Mouse (Mus musculus): ENCODE measurements around the gene Chrdl1.

The Chrdl1 gene

DNA sequence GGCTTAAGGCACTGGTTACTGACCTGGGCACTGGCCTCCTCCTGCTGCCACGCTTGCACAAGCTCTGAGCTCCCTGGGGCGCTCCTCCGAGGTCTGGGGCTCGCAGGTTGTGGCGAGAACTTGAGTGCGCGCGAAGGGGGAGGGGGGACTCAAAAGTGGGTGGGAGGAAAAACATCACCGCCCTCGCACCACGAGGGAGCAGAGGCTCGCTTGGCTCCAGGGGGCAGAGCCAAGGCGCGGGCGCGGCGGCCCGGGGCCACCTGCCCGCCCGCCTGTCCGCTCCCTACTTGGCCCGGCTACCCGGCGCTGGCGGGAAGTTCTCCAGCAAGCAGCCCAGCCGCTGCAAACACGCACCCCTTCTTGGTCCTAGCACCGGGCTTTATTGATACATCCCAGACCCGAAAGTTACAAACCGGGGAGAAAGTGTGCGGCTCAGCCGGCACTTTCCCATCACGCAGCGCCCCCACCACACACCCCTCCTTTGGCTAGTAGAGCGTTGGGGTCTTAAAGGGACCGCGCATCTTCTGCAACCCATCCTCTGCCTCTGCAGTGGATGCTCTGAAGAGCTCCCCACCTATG lies at the start of gene Chrdl1:
Gene Chrdl1, minus strand, starts transcription at position 472 of the 579 bp plus-strand sequence.
- peak; percentile 24 for DNase-seq (ENCODE audit: low read depth, low spot score)

DNA sequence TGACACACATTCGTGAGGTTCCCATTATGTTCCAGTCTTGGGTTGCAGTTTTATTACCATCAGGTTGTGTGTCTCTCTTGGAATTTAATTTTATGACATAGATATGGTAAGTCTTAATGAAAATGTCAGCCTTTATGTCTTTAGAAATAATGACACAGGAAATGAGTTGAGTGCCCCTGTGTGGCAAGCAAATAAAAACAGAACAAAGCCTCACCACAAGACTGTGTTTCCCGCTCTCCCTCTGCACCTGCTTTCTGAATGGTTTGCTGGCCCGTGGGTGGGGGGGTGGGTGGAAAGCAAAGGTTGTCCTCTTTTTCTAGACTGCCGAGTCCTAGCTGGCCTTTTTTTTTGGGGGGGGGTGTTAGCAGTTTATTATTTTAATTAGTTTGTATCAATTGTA lies 48.6 kb upstream of the Chrdl1 start:
- no peak for DNase-seq (ENCODE audit: low read depth, low spot score)

DNA sequence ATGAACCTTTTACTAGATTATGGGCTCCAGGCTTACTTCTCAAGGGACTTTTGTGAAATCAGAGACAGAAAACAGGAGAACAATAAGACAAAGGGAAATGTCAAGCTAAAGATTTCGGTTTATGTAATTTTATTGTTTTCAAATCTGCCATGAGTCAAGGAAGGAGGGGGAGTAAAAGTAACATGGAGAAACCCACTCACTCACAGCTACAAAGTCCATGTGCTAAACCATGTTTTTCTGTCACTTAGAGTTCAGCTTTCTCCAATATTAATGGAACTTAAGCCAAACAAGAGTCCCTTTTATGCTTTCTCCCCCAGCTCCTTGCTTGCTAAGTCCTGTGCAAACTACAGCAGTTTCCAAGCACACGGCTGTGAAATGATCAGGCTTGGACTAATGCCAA lies 10.5 kb upstream of the Chrdl1 start:
- no peak for DNase-seq (ENCODE audit: low read depth, low spot score)

DNA sequence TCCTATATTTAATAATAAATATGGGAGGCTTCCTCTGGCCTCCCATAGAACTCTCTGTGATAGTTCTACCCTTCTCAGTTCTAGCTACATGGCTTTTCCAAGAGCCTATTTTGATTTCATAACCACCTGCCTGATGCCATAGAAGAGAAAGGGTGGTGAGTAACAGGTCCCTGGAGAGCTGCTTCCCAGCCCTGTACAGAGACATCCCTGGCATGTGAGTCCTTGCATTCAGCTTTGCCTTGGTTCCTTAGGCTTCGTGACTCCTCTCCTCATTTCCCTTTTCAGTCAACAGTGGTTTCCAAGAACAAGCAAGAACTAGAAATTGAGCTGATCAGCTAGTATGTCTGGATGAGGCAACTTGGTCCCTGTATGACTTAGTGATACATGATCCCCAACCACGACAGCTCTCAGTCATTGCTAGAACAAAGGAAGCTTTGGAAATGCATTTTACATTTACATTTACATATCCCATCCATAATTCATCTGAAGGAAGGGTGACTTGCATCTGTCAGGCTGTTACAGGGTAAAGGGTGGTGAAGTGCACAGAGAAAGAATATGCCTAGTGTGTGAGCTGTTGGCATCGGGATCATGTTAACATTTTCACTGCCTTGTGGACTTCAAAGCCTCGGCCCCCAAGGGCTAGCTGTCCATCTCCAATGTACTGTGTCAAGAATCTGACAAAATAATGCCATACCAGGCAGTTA lies 27.7 kb downstream of the Chrdl1 start:
- no peak for DNase-seq (ENCODE audit: low read depth, low spot score)

DNA sequence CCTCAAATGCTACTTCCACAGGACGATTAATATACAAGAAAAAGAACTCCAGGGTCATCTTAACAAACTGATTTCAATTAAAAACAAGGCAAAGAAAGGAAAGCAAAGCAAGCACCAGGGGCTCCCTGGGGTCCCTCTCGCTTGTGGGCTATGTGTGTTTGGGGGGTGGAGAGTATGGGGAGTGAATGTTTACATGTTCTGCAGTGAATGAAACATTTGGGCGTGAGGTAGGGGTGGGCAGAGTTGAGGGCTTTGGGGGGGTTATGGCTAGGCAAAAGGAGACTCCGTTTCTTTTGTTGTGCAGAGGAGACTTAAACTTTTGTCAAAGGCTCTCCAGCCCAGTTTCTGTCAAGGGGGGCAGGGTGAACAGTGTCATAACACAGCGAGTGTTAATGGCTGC lies 46.8 kb downstream of the Chrdl1 start:
- DNase-seq (ENCODE audit: low read depth, low spot score): no peak

DNA sequence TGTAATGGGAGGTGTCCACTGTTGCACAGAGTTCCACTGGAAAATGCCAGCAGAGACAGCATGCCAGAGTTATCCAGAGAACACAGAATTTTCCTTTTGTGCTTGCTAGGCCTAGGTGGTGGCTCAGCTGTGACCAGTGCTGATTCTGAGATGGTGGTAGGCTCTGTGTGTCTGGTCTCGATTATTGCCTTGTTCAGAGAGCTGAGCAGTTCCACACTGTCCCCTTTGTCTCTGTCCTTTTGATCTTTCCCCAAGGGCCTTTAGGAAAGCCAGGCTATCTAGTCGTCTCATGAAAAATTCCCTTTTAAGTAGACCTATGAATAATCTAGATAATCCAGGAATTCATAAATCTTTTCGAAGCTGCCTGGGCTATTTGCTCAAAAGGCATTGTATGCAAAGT lies 47.3 kb downstream of the Chrdl1 start:
- DNase-seq (ENCODE audit: low read depth, low spot score): no peak

DNA sequence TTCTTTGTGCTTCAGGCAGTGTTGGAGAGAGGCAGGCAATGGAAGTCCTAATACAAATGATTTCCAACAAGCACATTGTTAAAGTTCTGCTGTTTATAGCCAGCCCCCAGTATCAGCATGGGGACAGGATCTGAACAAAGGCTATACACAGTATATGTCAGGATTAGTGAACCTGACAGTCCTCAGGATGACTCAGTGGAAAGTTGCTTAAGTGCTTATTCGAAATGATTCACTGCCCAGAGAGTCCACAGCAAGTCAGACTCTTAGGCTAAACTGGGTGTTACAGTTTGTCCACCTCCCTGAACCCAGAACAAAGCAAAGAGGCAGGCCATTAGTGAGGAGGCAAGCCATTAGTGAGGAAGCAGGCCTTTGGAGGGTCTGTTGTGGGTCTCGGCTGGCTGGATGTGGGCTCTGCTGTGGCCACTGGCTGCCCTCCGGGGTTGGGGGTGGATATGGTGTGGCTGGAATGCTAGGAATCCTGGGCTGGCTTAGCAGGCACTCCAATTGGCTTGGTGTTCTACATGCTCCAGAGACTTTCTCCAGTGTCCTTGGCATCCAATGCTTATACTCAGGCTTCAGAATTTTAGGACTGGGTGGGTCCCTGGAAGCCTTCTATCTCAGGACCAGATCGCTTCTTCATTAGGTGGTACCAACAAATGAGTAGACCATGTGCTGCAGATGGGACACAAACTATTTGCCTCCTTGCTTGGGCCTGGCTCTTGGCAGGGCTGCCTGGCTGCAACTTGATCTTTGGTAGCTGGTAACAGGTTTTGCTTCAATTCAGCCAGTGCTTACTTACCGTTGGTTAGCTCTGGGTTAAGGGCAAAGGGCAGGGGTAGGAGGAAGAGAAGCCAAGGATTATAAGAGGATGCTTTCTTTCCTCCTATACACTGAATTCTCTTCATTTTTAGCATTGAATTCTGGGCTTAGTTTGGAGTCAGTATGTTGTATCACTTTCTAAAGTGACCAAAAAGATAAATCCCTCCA lies 49.3 kb downstream of the Chrdl1 start:
- DNase-seq (ENCODE audit: low read depth, low spot score): peak; percentile 0

DNA sequence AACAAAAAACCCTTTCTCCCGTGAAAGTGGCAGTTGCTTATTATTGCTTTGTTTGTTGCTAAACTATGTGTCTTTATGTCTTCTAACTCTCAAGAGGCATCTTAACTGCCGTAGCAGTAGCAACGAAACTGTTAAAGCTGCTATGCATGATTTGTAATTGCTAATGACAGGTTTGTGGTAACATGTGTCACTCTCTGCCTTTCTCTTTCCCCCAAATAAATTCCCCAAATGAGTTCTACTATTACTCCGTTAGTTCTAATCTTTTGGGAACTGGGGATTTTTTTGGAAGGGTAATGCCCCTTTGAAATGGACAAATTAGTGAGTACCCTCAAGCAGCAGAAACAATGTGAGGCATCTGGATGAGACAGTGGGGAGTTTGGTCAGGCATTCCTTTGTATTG lies 55.9 kb downstream of the Chrdl1 start:
- DNase-seq (ENCODE audit: low read depth, low spot score): no peak

DNA sequence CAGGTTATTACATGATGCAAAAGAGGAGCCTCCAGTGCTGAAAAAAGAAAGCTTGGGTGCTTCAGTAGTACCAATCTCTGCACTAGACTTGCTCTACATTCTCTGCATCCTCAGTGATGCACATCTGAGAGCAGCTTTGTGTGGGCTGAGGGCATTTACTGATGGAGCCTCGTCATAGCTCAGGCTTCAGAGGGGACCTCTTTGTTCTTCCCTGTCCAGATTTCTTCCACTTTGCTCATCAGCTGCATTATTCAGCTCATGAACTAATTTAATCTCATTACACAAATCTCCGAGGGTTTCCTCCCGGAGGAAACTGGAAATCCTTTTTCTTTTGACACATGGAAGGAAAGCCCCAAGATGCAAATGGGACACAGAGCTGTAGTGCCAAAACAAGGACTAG lies 56.5 kb downstream of the Chrdl1 start:
- DNase-seq (ENCODE audit: low read depth, low spot score): no peak

DNA sequence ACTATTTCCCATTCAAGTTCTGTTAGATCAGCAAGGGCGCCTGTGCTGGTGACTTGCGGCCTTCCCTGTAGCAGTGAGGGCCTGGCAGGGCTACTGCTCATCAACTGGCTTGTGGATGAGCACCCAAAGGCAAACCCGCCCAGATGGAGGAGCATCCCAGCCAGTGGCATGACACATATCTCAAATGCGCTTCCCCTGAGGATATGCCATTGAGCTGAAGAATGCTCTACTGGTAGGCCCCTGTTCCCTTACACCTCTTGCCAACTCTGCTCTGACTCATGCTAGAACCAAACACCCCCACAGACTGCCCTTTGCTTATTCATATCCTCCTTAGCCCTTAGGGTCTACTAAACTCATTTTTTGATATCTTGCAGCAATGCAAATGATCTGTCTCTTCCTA lies 57.4 kb downstream of the Chrdl1 start:
- no peak for DNase-seq (ENCODE audit: low read depth, low spot score)

DNA sequence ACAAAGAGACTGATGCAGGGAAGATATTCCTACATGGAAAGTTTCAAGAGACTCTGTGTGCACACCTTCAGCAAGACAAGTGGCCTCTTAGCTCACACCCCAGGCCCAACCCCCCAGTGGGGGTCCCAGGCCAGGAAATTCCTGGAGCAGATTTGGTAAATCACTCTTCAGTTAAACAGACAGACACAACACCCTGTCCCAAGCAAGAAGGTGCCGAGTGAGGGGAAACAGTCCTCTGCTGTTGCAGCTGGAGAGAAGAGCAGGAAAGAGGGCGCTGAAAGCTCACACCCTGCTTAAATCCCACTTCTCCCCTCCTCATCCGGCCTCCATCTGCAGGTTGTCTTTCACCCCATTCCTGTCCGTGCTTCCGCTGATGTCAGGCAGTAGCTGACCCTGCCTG lies 58.2 kb downstream of the Chrdl1 start:
- DNase-seq (ENCODE audit: low read depth, low spot score): no peak

DNA sequence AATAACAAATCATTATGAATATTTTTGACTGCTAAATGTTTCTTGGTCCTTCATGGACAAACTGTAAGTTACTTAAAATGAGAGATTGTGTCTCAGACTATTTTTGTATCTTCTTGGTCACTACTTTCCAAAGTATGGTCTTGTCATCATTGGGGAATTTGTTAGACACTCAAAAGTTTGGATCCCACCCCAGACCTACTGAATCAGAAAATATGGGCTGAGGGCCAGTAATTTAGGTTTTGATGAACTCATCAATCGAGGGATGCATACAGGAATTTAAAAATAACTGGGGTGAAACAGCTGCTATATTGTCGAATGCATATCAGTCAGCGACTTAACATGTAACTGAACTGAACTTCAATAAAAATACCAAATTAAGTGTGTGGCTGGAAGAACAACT lies 80.9 kb downstream of the Chrdl1 start:
- DNase-seq (ENCODE audit: low read depth, low spot score): no peak

DNA sequence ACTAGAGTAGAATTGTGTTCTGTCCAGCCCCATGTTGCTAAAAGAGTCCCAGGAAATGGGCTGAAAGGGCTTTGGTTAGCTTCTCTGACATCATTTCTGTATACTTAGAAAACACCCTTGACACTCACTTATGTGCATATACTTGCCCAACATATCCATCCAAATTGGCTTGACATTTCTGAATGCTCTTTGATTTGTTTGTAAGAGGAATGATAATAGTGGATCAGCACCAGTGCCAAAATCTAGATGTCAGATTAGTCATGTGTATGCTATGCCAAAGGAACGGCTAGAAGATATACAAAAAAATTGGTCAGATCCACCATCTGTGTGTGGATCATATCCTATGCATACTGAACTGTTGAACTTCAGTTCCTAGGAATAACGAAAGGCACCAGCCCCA lies 99.3 kb downstream of the Chrdl1 start:
- no peak for DNase-seq (ENCODE audit: low read depth, low spot score)

DNA sequence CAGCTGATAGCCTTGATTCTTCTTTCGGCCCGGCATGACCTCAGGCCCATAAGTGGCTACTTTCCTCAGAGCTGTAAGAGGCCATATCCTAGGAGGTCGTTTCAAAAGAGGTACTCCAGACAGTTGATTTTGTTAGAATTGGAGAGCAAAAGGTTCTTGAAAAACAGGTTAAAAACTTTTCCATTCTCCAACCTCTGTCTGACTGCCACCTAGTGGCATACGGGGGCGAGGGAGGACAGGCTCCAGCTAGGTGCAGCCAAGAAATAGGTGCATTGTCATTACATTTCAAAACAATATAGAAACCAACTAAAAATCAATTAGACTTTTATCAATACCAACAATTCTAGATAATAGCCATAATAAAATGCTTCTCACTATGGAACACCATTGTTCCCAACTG lies 118.9 kb downstream of the Chrdl1 start:
- DNase-seq (ENCODE audit: low read depth, low spot score): peak; percentile 2

DNA sequence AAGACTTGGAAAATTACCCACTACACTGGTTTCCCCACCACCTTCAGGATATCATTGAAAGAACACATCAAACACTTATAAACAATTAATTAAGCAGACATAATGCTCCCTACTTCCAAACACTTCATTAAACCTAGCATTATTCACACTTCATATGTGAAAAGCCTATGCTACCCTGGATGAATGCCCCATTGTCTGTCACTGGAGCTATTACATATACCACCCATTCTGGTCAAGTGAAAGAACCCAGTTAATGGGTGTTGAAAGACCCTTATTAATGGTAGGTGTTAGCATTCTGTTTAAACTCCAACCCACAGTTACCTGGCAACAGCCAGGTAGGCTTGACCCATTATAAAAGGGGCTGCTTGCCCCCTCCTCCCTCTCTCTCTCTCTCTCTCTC lies 143.4 kb downstream of the Chrdl1 start:
- DNase-seq (ENCODE audit: low read depth, low spot score): no peak

All from ZHBTc4 (cell line).